Mouse (Mus musculus) CH12.LX (cell line): ENCODE results near the gene Trio. TPM values are rescaled to one million over a fixed set of nuclear protein-coding genes. Genes with fewer than 3 reads are reported as not detected.

Experiments
- DNase-seq: peaks from one replicate; pipeline ENCODE4 v3.0.0-alpha.2; 2013; ENCODE audit errors: extremely low read depth
- H3K27ac ChIP-seq: 2 replicates; pipeline ENCODE4 v1.5.1; 2012; ENCODE audit warnings: low read depth, mild to moderate bottlenecking, control low read depth, moderate library complexity; ENCODE audit not compliant: insufficient read depth
- H3K27me3 ChIP-seq: replicated peaks from 2 replicates; pipeline ENCODE3; 2012; ENCODE audit warnings: inconsistent platforms
- H3K36me3 ChIP-seq, 2 experiments: replicated peaks in 1 of 2; 2 replicates each; pipeline versions ENCODE3 to v1.6.1; 2012; ENCODE audit warnings: inconsistent platforms in 1 of 2, low read length in 1 of 2, mild to moderate bottlenecking in 1 of 2, mixed read lengths in 1 of 2, moderate library complexity in 1 of 2; ENCODE audit not compliant: control insufficient read depth in 1 of 2, insufficient read depth in 1 of 2
- H3K4me1 ChIP-seq, 2 experiments: 2 replicates each; pipeline ENCODE4 v1.6.1; 2012; ENCODE audit warnings: inconsistent platforms in 1 of 2, moderate library complexity in 1 of 2; ENCODE audit not compliant: insufficient read depth in 2 of 2, control insufficient read depth in 1 of 2
- H3K4me2 ChIP-seq: 2 replicates; pipeline ENCODE4 v1.6.1; 2012; ENCODE audit warnings: low read depth, mild to moderate bottlenecking, control low read depth; ENCODE audit not compliant: poor library complexity, insufficient read depth, severe bottlenecking
- H3K4me3 ChIP-seq, 3 experiments: fragments of 150-350 bp in 1 of 3; sonication (generic) in 1 of 3; replicated peaks in 1 of 3; 2 replicates each; pipeline versions ENCODE3 to v1.5.1; 2011 to 2012; ENCODE audit warnings: low read depth in 2 of 3, low read length in 2 of 3, mild to moderate bottlenecking in 2 of 3, moderate library complexity in 2 of 3, control low read depth in 1 of 3, improper control_type of control experiment in 1 of 3, inconsistent platforms in 1 of 3, mixed read lengths in 1 of 3; ENCODE audit not compliant: poor library complexity in 1 of 3
- H3K79me2 ChIP-seq: replicated peaks from 2 replicates; pipeline ENCODE4 v1.6.1; 2012; ENCODE audit warnings: mild to moderate bottlenecking, moderate library complexity; ENCODE audit not compliant: control insufficient read depth, poor library complexity, insufficient read depth, severe bottlenecking; ENCODE audit errors: extremely low read depth
- H3K9ac ChIP-seq: 2 replicates; pipeline ENCODE4 v1.6.1; 2012; ENCODE audit warnings: low read depth, mild to moderate bottlenecking, control low read depth, moderate library complexity; ENCODE audit not compliant: insufficient read depth
- H3K9me3 ChIP-seq: replicated peaks from 2 replicates; pipeline ENCODE3; 2012; ENCODE audit warnings: low read length, inconsistent platforms, mixed read lengths
- ELF1 ChIP-seq: IDR thresholded peaks from 2 replicates; pipeline ENCODE4 v1.6.1; 2014; ENCODE audit warnings: low read depth, mild to moderate bottlenecking, inconsistent platforms, low read length, improper control_type of control experiment
- EP300 ChIP-seq: IDR thresholded peaks from 2 replicates; pipeline ENCODE4 v1.6.1; 2011; ENCODE audit warnings: low read length, improper control_type of control experiment
- HCFC1 ChIP-seq: IDR thresholded peaks from 2 replicates; pipeline ENCODE4 v1.6.1; 2012; ENCODE audit warnings: low read depth, mild to moderate bottlenecking, inconsistent platforms, low read length, improper control_type of control experiment
- IRF4 ChIP-seq: IDR thresholded peaks from 2 replicates; pipeline ENCODE4 v1.6.1; 2014; ENCODE audit warnings: low read depth, mild to moderate bottlenecking, inconsistent platforms, low read length, improper control_type of control experiment
- JUND ChIP-seq: conservative IDR thresholded peaks from 2 replicates; pipeline ENCODE4 v1.6.1; 2011; ENCODE audit warnings: low read depth, low read length, improper control_type of control experiment
- KAT2A ChIP-seq: IDR thresholded peaks from 2 replicates; pipeline ENCODE4 v1.6.1; 2012; ENCODE audit warnings: low read length, improper control_type of control experiment, inconsistent platforms; ENCODE audit not compliant: insufficient replicate concordance
- MAFK ChIP-seq: IDR thresholded peaks from 2 replicates; pipeline ENCODE4 v1.6.1; 2011; ENCODE audit warnings: low read length, improper control_type of control experiment; ENCODE audit not compliant: insufficient replicate concordance
- MAX ChIP-seq: IDR thresholded peaks from 2 replicates; pipeline ENCODE4 v1.6.1; 2011; ENCODE audit warnings: low read length, improper control_type of control experiment
- MAZ ChIP-seq: IDR thresholded peaks from 2 replicates; pipeline ENCODE4 v1.6.1; 2012; ENCODE audit warnings: low read depth, mild to moderate bottlenecking, inconsistent platforms, low read length, improper control_type of control experiment, moderate library complexity
- MEF2A ChIP-seq: IDR thresholded peaks from 2 replicates; pipeline ENCODE4 v1.6.1; 2014; ENCODE audit warnings: low read depth, mild to moderate bottlenecking, inconsistent platforms, low read length, improper control_type of control experiment, borderline replicate concordance
- NRF1 ChIP-seq: IDR thresholded peaks from 2 replicates; pipeline ENCODE4 v1.6.1; 2014; ENCODE audit warnings: low read depth, mild to moderate bottlenecking, inconsistent platforms, low read length, improper control_type of control experiment, moderate library complexity
- PAX5 ChIP-seq: IDR thresholded peaks from 2 replicates; pipeline ENCODE4 v1.6.1; 2012; ENCODE audit warnings: low read length, inconsistent platforms, mixed read lengths
- POLR2A ChIP-seq: IDR thresholded peaks from 2 replicates; pipeline ENCODE4 v1.6.1; 2011; ENCODE audit warnings: low read depth, mild to moderate bottlenecking, improper control_type of control experiment, low read length
- SMC3 ChIP-seq: IDR thresholded peaks from 2 replicates; pipeline ENCODE4 v1.6.1; 2011; ENCODE audit warnings: low read depth, low read length, improper control_type of control experiment
- TBP ChIP-seq: conservative IDR thresholded peaks from 2 replicates; pipeline ENCODE4 v1.6.1; 2011; ENCODE audit warnings: low read depth, low read length, improper control_type of control experiment
- TCF12 ChIP-seq: IDR thresholded peaks from 2 replicates; pipeline ENCODE4 v1.6.1; 2014; ENCODE audit warnings: low read depth, mild to moderate bottlenecking, inconsistent platforms, low read length, improper control_type of control experiment
- USF1 ChIP-seq: IDR thresholded peaks from 2 replicates; pipeline ENCODE4 v1.6.1; 2014; ENCODE audit warnings: low read depth, mild to moderate bottlenecking, inconsistent platforms, low read length, improper control_type of control experiment
- USF2 ChIP-seq: conservative IDR thresholded peaks from 2 replicates; pipeline ENCODE4 v1.6.1; 2011; ENCODE audit warnings: low read depth, low read length, improper control_type of control experiment
- ZC3H11A ChIP-seq: IDR thresholded peaks from 2 replicates; pipeline ENCODE4 v1.6.1; 2012; ENCODE audit warnings: low read depth, mild to moderate bottlenecking, inconsistent platforms, low read length, improper control_type of control experiment
- ZKSCAN1 ChIP-seq: IDR thresholded peaks from 2 replicates; pipeline ENCODE4 v1.6.1; 2012; ENCODE audit warnings: low read depth, inconsistent platforms, low read length, improper control_type of control experiment, borderline replicate concordance
- ZMIZ1 ChIP-seq: IDR thresholded peaks from 2 replicates; pipeline ENCODE4 v1.6.1; 2012; ENCODE audit warnings: low read depth, mild to moderate bottlenecking, inconsistent platforms, low read length, improper control_type of control experiment
- dilution Hi-C: fragments of 300-500 bp; cut with MboI; formaldehyde crosslinking; loops from 2 replicates; pipeline ENCODE4 v1.14.3; 2020; ENCODE audit warnings: low sequenced_read_pairs; ENCODE audit not compliant: extremely low pct_unique_long_range_greater_than_20kb, extremely low pct_ligation_motif_present
- in situ Hi-C: fragments of 300-500 bp; cut with MboI; formaldehyde crosslinking; loops from 3 replicates; pipeline ENCODE4 v1.14.3; 2019; ENCODE audit warnings: low sequenced_read_pairs, low pct_ligation_motif_present, low pct_unique_long_range_greater_than_20kb, mixed read lengths
- polyA plus RNA-seq: library from polyadenylated mRNA; unstranded; fragments of >175 nt; gene quantifications from 2 replicates; pipeline ENCODE4 v1.2.1, GENCODE M21; 2012; ENCODE audit warnings: low read depth; ENCODE audit not compliant: insufficient read length
- total RNA-seq, 2 experiments: library from RNA; depleted of rRNA; stranded (reverse); fragments of 300-350 nt in 1 of 2; fragments of >200 nt in 1 of 2; gene quantifications; 2 replicates each; pipeline ENCODE4 v1.2.3; 2012 to 2014

Trio gene
- total and polyA plus RNA-seq, 3 experiments = 3.9 to 17.5 (median 4.3) TPM

DNA sequence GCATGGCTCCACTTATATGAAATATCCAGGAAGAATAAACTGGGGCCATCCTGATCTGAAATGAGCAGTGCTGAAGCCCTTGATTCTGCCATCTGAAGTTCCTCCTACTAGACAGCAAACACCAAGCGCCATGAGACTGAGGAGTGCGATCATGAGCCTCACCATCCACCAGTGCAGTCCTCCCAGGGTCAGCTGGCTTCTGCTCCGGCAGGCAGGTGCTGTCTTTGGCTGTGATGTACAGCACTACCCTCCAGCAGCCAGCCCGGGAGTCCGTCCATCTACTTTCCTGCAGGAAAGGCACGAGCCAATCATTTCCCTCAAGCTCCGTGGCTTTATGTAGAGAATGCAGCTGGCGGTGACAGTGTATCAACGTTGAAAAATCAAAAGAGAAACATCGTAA, 10.0 kb upstream of the Trio start:
- no peaks in the 10 kb centered on the region for H3K79me2 ChIP-seq
- DNase-seq = no peak
- H3K9ac ChIP-seq = no peak overlapping the region
- no peak overlapping the region for H3K27ac ChIP-seq
- no peaks in the 10 kb centered on the region for H3K36me3 ChIP-seq
- dilution Hi-C loops = no loop called here
- no peak overlapping the region for H3K4me3 ChIP-seq
- in situ Hi-C loops = no loop called here
- H3K9me3 ChIP-seq = no peaks in the 10 kb centered on the region
- no peaks in the 10 kb centered on the region for H3K4me1 ChIP-seq
- no peak overlapping the region for H3K4me2 ChIP-seq
- no peaks in the 10 kb centered on the region for H3K27me3 ChIP-seq
- TF ChIP-seq NRF1 (no peak), JUND (no peak), POLR2A (no peak), MAX (no peak), MAFK (no peak), ZKSCAN1 (no peak), PAX5 (no peak), USF1 (no peak), SMC3 (no peak), TCF12 (no peak), KAT2A (no peak), HCFC1 (no peak), MAZ (no peak), EP300 (no peak), MEF2A (no peak), USF2 (no peak), IRF4 (no peak), ZC3H11A (no peak)

DNA sequence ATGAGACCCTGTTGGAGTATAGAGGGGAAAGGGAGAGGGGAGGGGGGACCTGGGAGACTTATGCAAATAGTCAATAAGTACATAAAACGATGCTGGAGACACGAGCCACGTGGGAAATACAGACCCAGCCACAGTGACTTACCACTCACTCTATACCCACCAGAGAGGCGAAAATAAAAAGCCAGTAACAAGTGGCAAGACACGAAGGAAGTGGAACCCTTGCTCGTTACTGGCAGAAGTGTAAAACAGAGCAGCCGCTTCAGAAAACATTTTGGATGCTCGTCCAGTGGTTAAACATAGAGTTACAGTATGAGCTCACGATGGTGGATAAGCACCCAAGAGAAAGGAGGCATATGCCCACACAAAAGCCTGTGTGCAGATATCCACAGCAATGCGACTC, 9.0 kb upstream of the Trio start:
- Histone ChIP-seq H3K4me2 (no peak overlapping the region), H3K79me2 (no peaks in the 10 kb centered on the region), H3K9ac (no peak overlapping the region), H3K27ac (no peak overlapping the region), H3K4me3 (no peak overlapping the region), H3K4me1 (no peaks in the 10 kb centered on the region), H3K9me3 (no peaks in the 10 kb centered on the region), H3K27me3 (no peaks in the 10 kb centered on the region), H3K36me3 (no peaks in the 10 kb centered on the region)
- no peak for TF ChIP-seq USF2
- TF ChIP-seq ZMIZ1 = no peak
- no peak for TF ChIP-seq MAFK
- TF ChIP-seq ZKSCAN1 = no peak
- no peak for TF ChIP-seq TBP
- TF ChIP-seq EP300 = no peak
- no peak for TF ChIP-seq ELF1
- TF ChIP-seq POLR2A = no peak
- no peak for TF ChIP-seq MAX
- DNase-seq = no peak
- in situ Hi-C loops = no loop called here
- dilution Hi-C loops = no loop called here
